Comparison of ENCODE assay signal across 9 mouse cellular contexts in the genomic region with DNA sequence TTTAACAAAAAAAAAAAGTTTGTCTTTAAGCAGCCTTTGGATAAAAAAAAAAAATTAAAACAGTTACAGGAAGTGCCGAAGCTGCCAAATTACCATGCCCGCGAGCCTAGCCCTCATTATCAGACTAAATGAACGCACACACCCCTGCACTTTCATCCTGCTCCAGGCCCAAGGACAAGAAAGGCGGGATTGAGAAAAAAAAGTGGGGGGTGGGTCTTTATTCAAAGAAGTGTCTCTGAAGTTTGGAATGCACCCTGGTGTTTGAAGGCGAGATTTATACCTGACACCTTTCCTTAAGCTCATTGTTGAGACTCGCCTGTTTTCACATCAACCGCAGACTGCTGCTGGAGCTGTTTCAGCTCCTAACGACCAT. TPM values are rescaled to one million over a fixed set of nuclear protein-coding genes. Genes with fewer than 3 reads are reported as not detected.
A peak's percentile ranks its signal among the peaks of the same experiment; 100 is the strongest.
DNase-seq lines count a peak whose midpoint lies in the region; ATAC-seq lines count a peak whose summit lies in the region.
"Had no signal": no experiment of that assay in that cellular context is flagged by ENCODE, and none has a peak within 500 bp of the region (broad histone marks: within the 10 kb centered on the region; RNA-seq: fewer than 3 reads in every experiment).

No protein-coding gene starts in this region.

- WGBS in heart, embryonic 12.5 days, result 7% methylated on average over 9 of the region's 9 CpGs
- 1% methylated on average over 9 of the region's 9 CpGs for WGBS in neural tube, embryonic 11.5 days

- no peaks in the 10 kb centered on the region for H3K9me3 ChIP-seq in heart, embryonic 12.5 days (replicated peaks)
- H3K9me3 ChIP-seq in neural tube, embryonic 11.5 days (ENCODE audit: control insufficient read depth, low read length), result no peaks in the 10 kb centered on the region

- H3K27ac ChIP-seq in heart, embryonic 12.5 days (ENCODE audit: poor library complexity, severe bottlenecking), result no peak overlapping the region
- H3K27ac ChIP-seq in neural tube, embryonic 11.5 days (ENCODE audit: low read depth, low read length), result no peak overlapping the region

- peak overlapping the region; percentile 61 for H3K4me2 ChIP-seq in heart, embryonic 12.5 days
- peak overlapping the region; percentile 25; the same call in 1 of the 2 replicates for H3K4me2 ChIP-seq in neural tube, embryonic 11.5 days (ENCODE audit: low read depth)

- no peak for ATAC-seq in heart, embryonic 12.5 days (ENCODE audit: insufficient number of reproducible peaks, low FRiP score)
- peak; percentile 42; the same call in 1 of the 2 replicates for ATAC-seq in neural tube, embryonic 11.5 days (ENCODE audit: insufficient read depth, low FRiP score, low TSS enrichment)
- peak; percentile 51 for ATAC-seq in megakaryocyte progenitor cell, adult 5-6 weeks (replicated peaks; ENCODE audit: poor library complexity)
- ATAC-seq in frontal cortex, adult (ENCODE audit: low TSS enrichment), result no peak

- H3K36me3 ChIP-seq in heart, embryonic 12.5 days, result no peaks in the 10 kb centered on the region
- no peaks in the 10 kb centered on the region for H3K36me3 ChIP-seq in neural tube, embryonic 11.5 days (ENCODE audit: control insufficient read depth, insufficient read depth, low read length)

- peaks cover 23% of the 10 kb centered on the region for H3K4me1 ChIP-seq in heart, embryonic 12.5 days (replicated peaks)
- H3K4me1 ChIP-seq in neural tube, embryonic 11.5 days (ENCODE audit: control insufficient read depth, insufficient read depth, low read length), result no peaks in the 10 kb centered on the region; the same call in 1 of the 2 replicates

- DNase-seq in heart, adult 8-10 months (ENCODE audit: low spot score), result no peak
- no peak for DNase-seq in neural tube, embryonic 11.5 days (ENCODE audit: low spot score)
- DNase-seq in neural tube, embryonic 10.5 days (ENCODE audit: extremely low spot score, low spot score), result no peak
- no peak for DNase-seq in right cerebral cortex, adult 18-20 months
- DNase-seq in ovary, postnatal 36 days (ENCODE audit: low spot score), result no peak
- DNase-seq: spleen, adult 18-20 months had no signal

- no peak overlapping the region for H3K9ac ChIP-seq in heart, embryonic 12.5 days
- no peak overlapping the region for H3K9ac ChIP-seq in neural tube, embryonic 11.5 days (ENCODE audit: low read length)

- no peaks in the 10 kb centered on the region; the same call in 1 of the 2 replicates for H3K27me3 ChIP-seq in heart, embryonic 12.5 days (replicated peaks)
- 0 out of 2 replicates have a peak, but pooled peaks cover 3% of the 10 kb centered on the region for H3K27me3 ChIP-seq in neural tube, embryonic 11.5 days (ENCODE audit: control insufficient read depth, insufficient read depth, low read length)

- H3K4me3 ChIP-seq in heart, embryonic 12.5 days, result no peak overlapping the region
- H3K4me3 ChIP-seq in neural tube, embryonic 11.5 days (ENCODE audit: low read depth, low read length), result no peak overlapping the region

RNA-seq across cellular contexts. Expression of gene Edar, which starts 23.4 kb away (rescaled TPM):
- not detected in 2 replicates for polyA plus RNA-seq in heart, embryonic 12.5 days (2016; fragmentation: Nextera tagmentation; extraction: Ambion mirVana)
- total RNA-seq in heart, adult 8-10 months (2022), result under 1 TPM; 0.08 to 0.69 (median 0.45) TPM
- 0.30 and 0.32 TPM in 2 replicates for polyA plus RNA-seq in neural tube, embryonic 11.5 days (2014; fragmentation: Nextera tagmentation; extraction: Ambion mirVana)
- total RNA-seq in megakaryocyte progenitor cell, adult 5-6 weeks (2015), result not detected in 2 replicates
- 0.07 TPM in 1 of 2 replicates, not detected in the other for total RNA-seq in megakaryocyte progenitor cell, adult 5-6 weeks (2017)

Comparison
In these comparisons a context has a peak if more than half of its experiments do, and no peak if none do; other contexts are left out.
1. ATAC-seq: peak in neural tube, embryonic 11.5 days (single experiment) and megakaryocyte progenitor cell, adult 5-6 weeks (single experiment); none in heart, embryonic 12.5 days (single experiment) and frontal cortex, adult (single experiment).